ENCODE assay signal across 9 mouse cellular contexts in genomic region chr6:91410168-91410780, GRCm38 (mm10). TPM values are rescaled to one million over a fixed set of nuclear protein-coding genes. Genes with fewer than 3 reads are reported as not detected.
A peak's percentile ranks its signal among the peaks of the same experiment; 100 is the strongest.
DNase-seq lines count a peak whose midpoint lies in the region; ATAC-seq and TF ChIP-seq lines count a peak whose summit lies in the region.
"Had no signal": no experiment of that assay in that cellular context is flagged by ENCODE, and none has a peak within 500 bp of the region (broad histone marks: within the 10 kb centered on the region; RNA-seq: fewer than 3 reads in every experiment).

No protein-coding gene starts in this region.

- H3K9ac ChIP-seq in ES-E14 (ENCODE audit: insufficient read depth, low read depth, low read length, poor library complexity, severe bottlenecking) = no peak overlapping the region
- H3K9ac ChIP-seq in liver, embryonic 13.5 days = no peak overlapping the region

- peaks cover 88% of the 10 kb centered on the region for H3K27me3 ChIP-seq in forebrain, embryonic 10.5 days (ENCODE audit: poor library complexity, severe bottlenecking)
- H3K27me3 ChIP-seq in liver, embryonic 13.5 days = peaks cover 83% of the 10 kb centered on the region

- whole genome bisulfite sequencing in forebrain, embryonic 10.5 days = under 1% methylated on average over 26 of the region's 26 CpGs
- 4% methylated on average over 26 of the region's 26 CpGs for WGBS in liver, embryonic 13.5 days (ENCODE audit: insufficient replicate concordance)

- H3K4me2 ChIP-seq in liver, embryonic 13.5 days = peak overlapping the region; percentile 44; the same call in 1 of the 2 replicates

- no peak for ATAC-seq in liver, embryonic 13.5 days (ENCODE audit: low read depth)

- no peaks in the 10 kb centered on the region for H3K36me3 ChIP-seq in ES-E14 (ENCODE audit: control insufficient read depth, insufficient read depth, low read length, poor library complexity, severe bottlenecking)
- peaks cover 35% of the 10 kb centered on the region for H3K36me3 ChIP-seq in forebrain, embryonic 10.5 days (replicated peaks)
- no peaks in the 10 kb centered on the region for H3K36me3 ChIP-seq in liver, embryonic 13.5 days

- no peak overlapping the region for H3K27ac ChIP-seq in ES-E14 (ENCODE audit: insufficient read depth, low read depth, low read length, poor library complexity, severe bottlenecking)
- H3K27ac ChIP-seq in forebrain, embryonic 10.5 days = peak overlapping the region; percentile 91
- H3K27ac ChIP-seq in liver, embryonic 13.5 days = no peak overlapping the region

- in situ Hi-C loops in ES-E14 (cut with MboI; ENCODE audit: low sequenced_read_pairs in 2 of 2, unreplicated experiment in 2 of 2) = loop anchor here (5.0 to 10.0 kb wide), 3 partner anchors 125 to 235 kb away; no protein-coding TSS in a partner anchor

- H3K9me3 ChIP-seq in ES-E14 (ENCODE audit: control insufficient read depth, insufficient read depth, low read depth, low read length) = no peaks in the 10 kb centered on the region
- no peaks in the 10 kb centered on the region for H3K9me3 ChIP-seq in forebrain, embryonic 10.5 days
- H3K9me3 ChIP-seq in liver, embryonic 13.5 days (replicated peaks) = no peaks in the 10 kb centered on the region

- peak overlapping the region; percentile 64 to 77 for H3K4me3 ChIP-seq in ES-E14 (ENCODE audit: insufficient read depth in 1 of 2, low read depth in 1 of 2, low read length in 2 of 2, poor library complexity in 1 of 2, severe bottlenecking in 1 of 2)
- peak overlapping the region; percentile 78 for H3K4me3 ChIP-seq in forebrain, embryonic 10.5 days
- no peak overlapping the region for H3K4me3 ChIP-seq in liver, embryonic 13.5 days (replicated peaks)

- peaks cover 2 to 5% of the 10 kb centered on the region in 2 experiments; a peak in 2 of 4 replicates for H3K4me1 ChIP-seq in ES-E14 (ENCODE audit: control insufficient read depth in 2 of 2, insufficient read depth in 2 of 2, low read length in 2 of 2, poor library complexity in 1 of 2)
- H3K4me1 ChIP-seq in forebrain, embryonic 10.5 days = peaks cover 37% of the 10 kb centered on the region
- H3K4me1 ChIP-seq in liver, embryonic 13.5 days (replicated peaks) = peaks cover 10% of the 10 kb centered on the region

- DNase-seq in cerebellum, adult 11-12 months = peak; percentile 68
- no peak for DNase-seq in cerebellum, postnatal 4 days (ENCODE audit: low spot score in 2 of 2)
- peak; percentile 12 for DNase-seq in ES-E14 (ENCODE audit: low read depth, low spot score)
- DNase-seq in forebrain, embryonic 10.5 days (ENCODE audit: extremely low spot score, low spot score) = peak; percentile 35
- no peak for DNase-seq in liver, embryonic 13.5 days
- DNase-seq in adrenal gland, adult 18-20 months (ENCODE audit: low spot score in 2 of 2) = no peak
- DNase-seq in adrenal gland, postnatal 25 days = no peak
- no peak for DNase-seq in kidney, postnatal 36 days

TF ChIP-seq in ES-E14, 5 proteins besides CTCF, POLR2A, EP300 and RAD21:
- TF ChIP-seq ZNF384 (IDR thresholded peaks at IDR 0.05; ENCODE audit: low read depth, low read length) = no peak
- no peak for TF ChIP-seq HCFC1 (IDR thresholded peaks at IDR 0.05; ENCODE audit: borderline replicate concordance, insufficient read depth, low read length)
- no peak for TF ChIP-seq MAFK (IDR thresholded peaks at IDR 0.05; ENCODE audit: insufficient read depth, low read depth, low read length)
- no peak for TF ChIP-seq ZC3H11A (IDR thresholded peaks at IDR 0.05; ENCODE audit: borderline replicate concordance, low read depth, low read length)
- no peak for TF ChIP-seq CHD2 (IDR thresholded peaks at IDR 0.05; ENCODE audit: low read depth, low read length)
TF ChIP-seq in ES-E14: peak in this region for 0.

RNA-seq across cellular contexts. Expression of gene Wnt7a, which starts 0.9 kb away (rescaled TPM):
- total RNA-seq in ES-E14 (2012; rRNA removed) = 1.0 and 2.2 TPM in 2 replicates
- polyA plus RNA-seq in forebrain, embryonic 10.5 days (2016; fragmentation: Nextera tagmentation; extraction: Ambion mirVana) = 10.9 and 11.0 TPM in 2 replicates
- polyA plus RNA-seq in liver, embryonic 13.5 days (2015; fragmentation: Nextera tagmentation; extraction: Ambion mirVana) = not detected in 2 replicates
- total RNA-seq in adrenal gland, adult 18-20 months (2021) = not detected
- total RNA-seq in adrenal gland, postnatal 25 days (2021) = not detected in 2 replicates
- total RNA-seq: megakaryocyte, adult 5-6 weeks had no signal

Comparison
In these comparisons a context has a peak if more than half of its experiments do, and no peak if none do; other contexts are left out.
1. DNase-seq: peak in cerebellum, adult 11-12 months (single experiment), ES-E14 (single experiment) and forebrain, embryonic 10.5 days (single experiment); none in cerebellum, postnatal 4 days (0 of 2), liver, embryonic 13.5 days (single experiment), adrenal gland, adult 18-20 months (0 of 2), adrenal gland, postnatal 25 days (single experiment) and kidney, postnatal 36 days (0 of 2).